Mouse (Mus musculus) monocyte, adult 5-6 weeks (primary cell): ENCODE data around the gene Acer2. TPM values are rescaled to one million over a fixed set of nuclear protein-coding genes. Genes with fewer than 3 reads are reported as not detected.
A peak's percentile ranks its signal among the peaks of the same experiment; 100 is the strongest.
"Not testable (repeated sequence)": the region's sequence is repeated elsewhere in the genome, so short reads cannot be mapped to it uniquely, and the experiment has no call there.

Source experiments
- ATAC-seq: fragments of 153-309, 156-312 bp; replicated peaks from 2 replicates; pipeline ENCODE4 v1.8.0; 2017; ENCODE audit warnings: mild to moderate bottlenecking; ENCODE audit not compliant: low TSS enrichment, insufficient number of reproducible peaks, severe bottlenecking, poor library complexity, low FRiP score
- total RNA-seq: library from RNA; stranded (forward); fragments of 200-1000, 200-491, 200-594 nt; gene quantifications from 3 replicates; pipeline ENCODE4 v1.2.3, GENCODE M21; 2017

Gene Acer2
- 0.64 to 5.0 TPM (median 1.8 TPM) in 3 replicates for total RNA-seq

GRCm38 (mm10) chr4:86874146-86874847, at the start of gene Acer2:
Acer2 (plus strand) TSS chr4:86874396.
- ATAC-seq, result peak; percentile 81

GRCm38 (mm10) chr4:86825143-86825542, 49.1 kb upstream of the Acer2 start:
- no peak for ATAC-seq

GRCm38 (mm10) chr4:86831896-86832295, 42.3 kb upstream of the Acer2 start:
- ATAC-seq, result no peak

- not testable (repeated sequence) for ATAC-seq
These were observed 33.1 kb upstream of the Acer2 start for GRCm38 (mm10) chr4:86841141-86841540.

- 0 out of 2 replicates have a peak, but pooled peaks have one; percentile 13 for ATAC-seq
These were observed 28.8 kb upstream of the Acer2 start for GRCm38 (mm10) chr4:86845384-86845783.

- no peak for ATAC-seq
These were observed 26.9 kb upstream of the Acer2 start for GRCm38 (mm10) chr4:86847246-86847645.

GRCm38 (mm10) chr4:86851331-86851730, 22.9 kb upstream of the Acer2 start:
- no peak for ATAC-seq

GRCm38 (mm10) chr4:86852018-86852417, 22.2 kb upstream of the Acer2 start:
- no peak for ATAC-seq

- ATAC-seq, result no peak
These were observed 21.2 kb upstream of the Acer2 start for GRCm38 (mm10) chr4:86852813-86853590.

- no peak for ATAC-seq
These were observed 17.7 kb upstream of the Acer2 start for GRCm38 (mm10) chr4:86856304-86857112.

- peak; percentile 99 for ATAC-seq
These were observed 16.8 kb upstream of the Acer2 start, which contains the start of gene Rps6 for GRCm38 (mm10) chr4:86857113-86858069. Rps6 (minus strand) TSS chr4:86857412.

- no peak for ATAC-seq
These were observed 16.1 kb upstream of the Acer2 start for GRCm38 (mm10) chr4:86858070-86858440.

- ATAC-seq, result no peak
These were observed 10.1 kb upstream of the Acer2 start for GRCm38 (mm10) chr4:86864087-86864486.

- ATAC-seq, result no peak
These were observed 2.2 kb upstream of the Acer2 start for GRCm38 (mm10) chr4:86871988-86872387.

- no peak for ATAC-seq
These were observed 1.1 kb upstream of the Acer2 start for GRCm38 (mm10) chr4:86873072-86873471.

- ATAC-seq, result no peak
These were observed 5.3 kb downstream of the Acer2 start for GRCm38 (mm10) chr4:86879477-86879876.

- ATAC-seq, result no peak
These were observed 7.0 kb downstream of the Acer2 start for GRCm38 (mm10) chr4:86881178-86881577.

- no peak for ATAC-seq
These were observed 8.2 kb downstream of the Acer2 start for GRCm38 (mm10) chr4:86882413-86882812.
